Mouse (Mus musculus) forebrain, embryonic 11.5 days (tissue): ENCODE measurements around the gene Obp2b. TPM values are rescaled to one million over a fixed set of nuclear protein-coding genes. Genes with fewer than 3 reads are reported as not detected.
"Not testable (repeated sequence)": the region's sequence is repeated elsewhere in the genome, so short reads cannot be mapped to it uniquely, and the experiment has no call there.

ENCODE experiments used
- ATAC-seq: fragments of 200-750 bp; cut with Nextera tagmentation; replicated peaks from 2 replicates; pipeline ENCODE4 v1.8.0; 2017; ENCODE audit warnings: moderate TSS enrichment; ENCODE audit not compliant: low FRiP score
- DNase-seq: peaks from one replicate; pipeline ENCODE4 v3.0.0-alpha.2; 2017; ENCODE audit warnings: low spot score
- H3K27ac ChIP-seq: fragments of 300-500 bp; sonication (generic); 2 replicates; pipeline ENCODE4 v1.5.1; 2014; ENCODE audit warnings: low read depth, low read length
- H3K27me3 ChIP-seq: fragments of 300-500 bp; sonication (generic); 2 replicates; pipeline ENCODE4 v1.6.1; 2014; ENCODE audit warnings: mild to moderate bottlenecking, low read length, mixed read lengths; ENCODE audit not compliant: control insufficient read depth, insufficient read depth
- H3K36me3 ChIP-seq: fragments of 300-500 bp; sonication (generic); 2 replicates; pipeline ENCODE4 v1.6.1; 2014; ENCODE audit warnings: mild to moderate bottlenecking, low read length, moderate library complexity, mixed read lengths; ENCODE audit not compliant: control insufficient read depth, insufficient read depth
- H3K4me1 ChIP-seq: fragments of 300-500 bp; sonication (generic); replicated peaks from 2 replicates; pipeline ENCODE4 v1.6.1; 2014; ENCODE audit warnings: low read length, mixed read lengths; ENCODE audit not compliant: control insufficient read depth, insufficient read depth
- H3K4me2 ChIP-seq: fragments of 300-500 bp; sonication (generic); 2 replicates; pipeline ENCODE4 v1.6.1; 2014; ENCODE audit warnings: low read depth, mild to moderate bottlenecking, low read length, moderate library complexity, mixed read lengths; ENCODE audit not compliant: severe bottlenecking
- H3K4me3 ChIP-seq: fragments of 300-500 bp; sonication (generic); 2 replicates; pipeline ENCODE4 v1.5.1; 2014; ENCODE audit warnings: low read depth, low read length
- H3K9ac ChIP-seq: fragments of 300-500 bp; sonication (generic); 2 replicates; pipeline ENCODE4 v1.6.1; 2014; ENCODE audit warnings: low read length
- H3K9me3 ChIP-seq: fragments of 300-500 bp; sonication (generic); 2 replicates; pipeline ENCODE4 v1.6.1; 2016; ENCODE audit warnings: low read length, mixed read lengths; ENCODE audit not compliant: control insufficient read depth
- WGBS: fragments of 180-500 bp; shearing (Covaris S2); extraction: QIAGEN DNeasy Blood & Tissue Kit; methylation state at CpG from one replicate; pipeline ENCODE4 v1.1.7; 2014; 5-methylcytosine and 5-hydroxymethylcytosine counted together
- polyA plus RNA-seq: library from polyadenylated mRNA; unstranded; fragments of >200 nt; fragmentation: Nextera tagmentation; extraction: Ambion mirVana; gene quantifications from 2 replicates; pipeline ENCODE4 v1.2.1, GENCODE M21; 2014

Gene Obp2b
- not detected in 2 replicates for polyA plus RNA-seq

GRCm38 (mm10) chr2:25736709-25737108 lies at the start of gene Obp2b:
Gene Obp2b, plus strand, starts transcription at chr2:25737009.
- H3K9ac ChIP-seq, H3K27ac ChIP-seq, H3K4me3 ChIP-seq, ATAC-seq, DNase-seq, H3K4me1 ChIP-seq, H3K4me2 ChIP-seq, H3K27me3 ChIP-seq, H3K36me3 ChIP-seq, H3K9me3 ChIP-seq: not testable (repeated sequence)
- 87% methylated on average over 3 of the region's 3 CpGs for WGBS

DNA sequence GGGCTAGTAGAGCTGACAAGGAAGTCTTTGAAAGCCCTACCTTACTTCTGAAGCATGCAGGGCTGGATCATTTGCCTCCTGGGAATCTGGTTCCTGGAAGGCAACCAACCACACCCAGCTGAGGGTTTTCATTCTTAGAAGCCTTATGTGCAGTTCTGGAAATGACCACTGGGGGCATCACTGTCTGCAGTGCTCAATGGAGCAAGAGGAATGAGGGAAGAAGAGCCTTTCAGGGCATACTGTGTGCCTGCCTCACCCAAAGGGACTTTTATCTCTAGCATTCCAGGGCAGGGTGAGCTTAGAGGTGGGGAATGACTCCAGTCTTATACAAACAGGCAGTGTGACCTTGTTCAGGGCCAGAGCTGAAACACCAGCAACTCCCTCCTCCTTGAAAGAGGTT lies 42.2 kb upstream of the Obp2b start:
- ATAC-seq = no peak
- H3K9ac ChIP-seq = no peak overlapping the region

GRCm38 (mm10) chr2:25696951-25697350 lies 39.9 kb upstream of the Obp2b start:
- ATAC-seq (no peak), DNase-seq (peak; percentile 42)
- Histone ChIP-seq H3K9me3 (no peaks in the 10 kb centered on the region), H3K27me3 (no peaks in the 10 kb centered on the region), H3K4me1 (no peaks in the 10 kb centered on the region), H3K4me2 (no peak overlapping the region), H3K36me3 (no peaks in the 10 kb centered on the region), H3K4me3 (no peak overlapping the region), H3K9ac (no peak overlapping the region), H3K27ac (no peak overlapping the region)
- 69% methylated on average over 4 of the region's 4 CpGs for WGBS

More for the DNA sequence above, 42.2 kb upstream of the Obp2b start:
- Histone ChIP-seq H3K9me3 (no peaks in the 10 kb centered on the region), H3K27ac (no peak overlapping the region), H3K4me3 (no peak overlapping the region), H3K4me1 (no peaks in the 10 kb centered on the region), H3K27me3 (no peaks in the 10 kb centered on the region), H3K4me2 (no peak overlapping the region), H3K36me3 (no peaks in the 10 kb centered on the region)
- peak; percentile 76 for DNase-seq

- no peak overlapping the region for H3K27ac ChIP-seq
- H3K4me1 ChIP-seq = no peaks in the 10 kb centered on the region
- no peak overlapping the region for H3K4me3 ChIP-seq
- H3K9me3 ChIP-seq = no peaks in the 10 kb centered on the region
- 85% methylated on average over 2 of the region's 2 CpGs for WGBS
- no peak overlapping the region for H3K4me2 ChIP-seq
- H3K9ac ChIP-seq = no peak overlapping the region
- no peaks in the 10 kb centered on the region for H3K27me3 ChIP-seq
- ATAC-seq (no peak), DNase-seq (peak; percentile 37)
- no peaks in the 10 kb centered on the region for H3K36me3 ChIP-seq
Observed at GRCm38 (mm10) chr2:25698696-25699095, 38.1 kb upstream of the Obp2b start.

DNA sequence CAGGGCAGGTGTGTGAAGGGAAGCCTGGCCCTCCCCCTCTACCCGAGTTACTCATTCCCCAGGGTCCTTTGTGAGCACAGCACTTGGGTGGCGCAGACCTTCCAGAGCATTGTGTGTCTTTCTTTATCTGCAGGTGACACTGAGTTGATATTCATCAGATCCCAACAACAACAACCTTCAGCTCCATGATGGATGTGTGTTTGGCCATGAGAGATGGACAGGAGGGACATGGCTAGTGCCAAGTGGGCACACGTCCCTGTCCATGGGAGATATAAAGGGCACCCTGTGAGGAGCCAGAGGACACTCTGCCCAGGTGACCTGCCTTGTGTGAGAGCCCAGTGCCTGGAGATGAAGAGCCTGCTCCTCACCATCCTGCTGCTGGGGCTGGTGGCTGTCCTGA lies 37.1 kb upstream of the Obp2b start, which contains the start of gene Obp2a:
Gene Obp2a, plus strand, starts transcription at position 301 of the 400 bp plus-strand sequence.
- ATAC-seq, H3K9me3 ChIP-seq, H3K4me1 ChIP-seq, H3K36me3 ChIP-seq, H3K27ac ChIP-seq, H3K4me3 ChIP-seq, DNase-seq, H3K4me2 ChIP-seq, H3K27me3 ChIP-seq, H3K9ac ChIP-seq: not testable (repeated sequence)
- 85% methylated on average over 3 of the region's 3 CpGs for WGBS

DNA sequence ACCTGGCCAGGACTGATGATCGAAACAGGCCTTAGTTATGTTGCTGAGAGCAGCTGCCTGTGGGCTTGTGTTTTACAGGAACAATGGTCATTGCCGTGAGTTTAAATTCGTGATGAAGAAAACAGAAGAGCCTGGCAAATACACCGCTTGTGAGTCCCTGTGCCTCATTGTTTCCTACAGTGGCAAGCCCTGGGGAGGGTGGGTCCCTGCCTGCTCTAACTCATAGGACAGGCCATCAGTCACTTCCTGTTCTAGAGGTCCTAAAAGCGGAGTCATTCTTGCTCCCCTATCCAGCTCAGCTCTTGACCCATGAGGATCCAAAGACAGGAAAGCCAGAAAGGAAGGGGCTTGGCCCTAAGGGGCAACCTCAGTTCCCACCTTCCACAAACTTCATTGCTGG lies 35.8 kb upstream of the Obp2b start:
- Histone ChIP-seq H3K4me3 (no peak overlapping the region), H3K36me3 (no peaks in the 10 kb centered on the region), H3K4me2 (no peak overlapping the region), H3K9ac (no peak overlapping the region), H3K27ac (no peak overlapping the region), H3K27me3 (no peaks in the 10 kb centered on the region), H3K9me3 (no peaks in the 10 kb centered on the region), H3K4me1 (no peaks in the 10 kb centered on the region)
- DNase-seq (peak; percentile 39), ATAC-seq (no peak)
- WGBS = 84% methylated on average over 5 of the region's 5 CpGs

DNA sequence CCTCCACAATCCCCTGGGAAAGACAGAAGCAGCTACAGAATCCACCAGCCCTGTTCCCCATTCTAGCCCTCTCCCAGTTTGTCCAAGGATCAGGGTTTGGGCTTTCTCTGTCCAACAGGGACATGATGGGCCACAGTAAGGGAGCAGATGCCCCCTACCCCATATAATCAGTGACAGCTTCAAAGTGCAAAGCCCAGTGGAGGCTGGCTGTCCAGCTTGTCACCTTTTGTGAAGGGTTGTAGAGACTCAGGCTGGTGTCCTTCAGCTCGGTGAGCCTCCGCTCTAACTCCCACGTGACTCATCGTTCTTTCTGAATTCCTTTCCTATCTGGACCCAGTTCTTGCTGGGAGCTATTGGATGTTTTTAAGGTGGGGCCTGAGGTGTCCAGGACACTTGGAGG lies 33.1 kb upstream of the Obp2b start:
- H3K36me3 ChIP-seq = no peaks in the 10 kb centered on the region
- no peak overlapping the region for H3K4me2 ChIP-seq
- H3K27me3 ChIP-seq = no peaks in the 10 kb centered on the region
- no peak overlapping the region for H3K27ac ChIP-seq
- H3K4me3 ChIP-seq = no peak overlapping the region
- no peak overlapping the region for H3K9ac ChIP-seq
- 82% methylated on average over 4 of the region's 4 CpGs for WGBS
- no peaks in the 10 kb centered on the region for H3K9me3 ChIP-seq
- H3K4me1 ChIP-seq = no peaks in the 10 kb centered on the region
- ATAC-seq (no peak), DNase-seq (no peak)

DNA sequence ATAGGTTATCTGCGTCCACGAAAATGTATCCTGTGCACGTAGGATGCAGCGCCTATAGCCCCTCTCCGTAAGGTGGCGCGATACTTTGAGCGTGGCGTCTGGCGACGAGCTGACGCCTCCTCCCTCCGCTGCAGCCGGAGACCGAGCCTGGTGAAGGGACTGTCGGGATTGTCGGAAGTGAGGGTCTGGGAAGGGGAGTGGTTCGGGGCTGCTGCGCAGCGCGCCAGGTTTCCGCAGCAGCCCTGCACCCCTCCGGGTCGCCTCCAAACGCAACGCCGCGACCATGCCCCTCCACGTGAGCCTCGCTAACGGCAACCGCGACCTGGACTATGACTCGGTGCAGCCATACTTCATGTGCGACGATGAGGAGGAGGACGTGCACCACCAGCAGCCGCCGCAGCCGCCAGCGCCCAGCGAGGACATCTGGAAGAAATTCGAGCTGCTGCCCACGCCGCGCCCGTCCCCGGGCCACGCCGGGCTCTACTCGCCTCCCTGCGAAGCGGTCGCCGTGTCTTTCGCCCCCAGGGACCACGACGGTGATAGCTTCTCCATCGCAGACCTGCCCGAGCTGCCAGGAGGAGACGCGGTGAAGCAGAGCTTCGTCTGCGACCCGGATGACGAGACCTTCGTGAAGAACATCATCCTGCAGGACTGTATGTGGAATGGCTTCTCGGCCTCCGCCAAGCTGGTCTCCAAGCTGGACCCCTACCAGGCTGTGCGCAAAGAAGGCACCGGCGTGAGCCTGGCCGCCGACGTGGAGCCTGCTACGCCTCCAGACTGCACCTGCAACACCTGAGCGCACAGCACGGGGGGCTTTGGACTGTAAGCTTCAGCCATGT lies 29.9 kb upstream of the Obp2b start, which contains the start of gene Bmyc:
Gene Bmyc, plus strand, starts transcription at position 97 of the 839 bp plus-strand sequence.
- Histone ChIP-seq H3K4me1 (no peaks in the 10 kb centered on the region), H3K4me2 (peak within 1 kb of the TSS; percentile 81), H3K27ac (0 out of 2 replicates have a peak within 1 kb of the TSS, but pooled peaks have one; percentile 18), H3K27me3 (no peaks in the 10 kb centered on the region), H3K36me3 (no peaks in the 10 kb centered on the region; the same call in 1 of the 2 replicates), H3K9me3 (no peaks in the 10 kb centered on the region), H3K4me3 (peak within 1 kb of the TSS; percentile 73), H3K9ac (peak within 1 kb of the TSS; percentile 79)
- ATAC-seq (peak; percentile 92), DNase-seq (peak; percentile 91)
- under 1% methylated on average over 75 of the region's 78 CpGs for WGBS

DNA sequence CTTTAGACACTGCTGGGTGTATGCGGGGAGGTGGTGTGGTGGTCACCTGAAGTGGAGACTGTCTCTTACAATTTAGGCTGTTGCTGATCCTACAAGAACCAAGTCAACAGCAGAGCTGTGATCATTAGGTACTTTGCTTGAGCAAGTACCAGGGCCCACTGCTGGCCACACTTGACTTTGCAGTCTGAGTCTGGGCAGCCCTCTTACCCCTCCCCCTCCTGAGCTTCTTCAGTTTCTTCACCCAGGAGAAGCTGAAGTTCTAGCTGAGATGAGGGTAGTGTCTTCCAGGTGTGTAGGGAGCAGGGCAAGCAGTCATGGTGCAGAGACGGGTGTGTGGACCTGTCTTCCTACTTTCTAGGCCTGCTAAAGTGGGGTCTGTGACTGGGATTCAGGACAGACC lies 28.7 kb upstream of the Obp2b start:
- WGBS = 83% methylated on average over 2 of the region's 2 CpGs
- no peak overlapping the region for H3K4me3 ChIP-seq
- H3K4me1 ChIP-seq = no peaks in the 10 kb centered on the region
- H3K36me3 ChIP-seq = no peaks in the 10 kb centered on the region; the same call in 1 of the 2 replicates
- no peak overlapping the region for H3K9ac ChIP-seq
- DNase-seq = no peak
- H3K9me3 ChIP-seq = no peaks in the 10 kb centered on the region
- no peak overlapping the region for H3K4me2 ChIP-seq
- H3K27me3 ChIP-seq = no peaks in the 10 kb centered on the region
- H3K27ac ChIP-seq = no peak overlapping the region
- no peak for ATAC-seq
